Mouse (Mus musculus) limb, embryonic 11.5 days (tissue): Measurements from ENCODE around the gene Tmem114. TPM values are rescaled to one million over a fixed set of nuclear protein-coding genes. Genes with fewer than 3 reads are reported as not detected.

Experiments
- ATAC-seq: fragments of 200-750 bp; cut with Nextera tagmentation; 2 replicates; pipeline ENCODE4 v1.8.0; 2017; ENCODE audit warnings: low read depth; ENCODE audit not compliant: insufficient number of reproducible peaks, low FRiP score, low TSS enrichment
- DNase-seq: peaks from one replicate; pipeline ENCODE4 v3.0.0-alpha.2; 2015; ENCODE audit warnings: low spot score
- H3K27ac ChIP-seq: fragments of 300-500 bp; sonication (generic); replicated peaks from 2 replicates; pipeline ENCODE4 v1.5.1; 2014; ENCODE audit warnings: low read depth, mild to moderate bottlenecking, low read length
- H3K27me3 ChIP-seq: fragments of 300-500 bp; sonication (generic); 2 replicates; pipeline ENCODE4 v1.6.1; 2014; ENCODE audit warnings: mild to moderate bottlenecking, low read length, mixed read lengths; ENCODE audit not compliant: control insufficient read depth, insufficient read depth
- H3K36me3 ChIP-seq: fragments of 300-500 bp; sonication (generic); 2 replicates; pipeline ENCODE4 v1.6.1; 2014; ENCODE audit warnings: mild to moderate bottlenecking, low read length, moderate library complexity, mixed read lengths; ENCODE audit not compliant: control insufficient read depth, insufficient read depth
- H3K4me1 ChIP-seq: fragments of 300-500 bp; sonication (generic); 2 replicates; pipeline ENCODE4 v1.6.1; 2014; ENCODE audit warnings: low read length, mixed read lengths; ENCODE audit not compliant: control insufficient read depth, insufficient read depth
- H3K4me2 ChIP-seq: fragments of 300-500 bp; sonication (generic); 2 replicates; pipeline ENCODE4 v1.6.1; 2014; ENCODE audit warnings: low read depth, mild to moderate bottlenecking, moderate library complexity; ENCODE audit not compliant: severe bottlenecking
- H3K4me3 ChIP-seq: fragments of 300-500 bp; sonication (generic); 2 replicates; pipeline ENCODE4 v1.5.1; 2014; ENCODE audit warnings: low read depth, low read length
- H3K9ac ChIP-seq: fragments of 300-500 bp; sonication (generic); 2 replicates; pipeline ENCODE4 v1.6.1; 2014; ENCODE audit warnings: mild to moderate bottlenecking, low read length
- H3K9me3 ChIP-seq: fragments of 300-500 bp; sonication (generic); 2 replicates; pipeline ENCODE4 v1.6.1; 2016; ENCODE audit warnings: low read length; ENCODE audit not compliant: control insufficient read depth
- WGBS: fragments of 180-500 bp; shearing (Covaris S2); extraction: QIAGEN DNeasy Blood & Tissue Kit; methylation state at CpG from one replicate; pipeline ENCODE4 v1.1.7; 2014; 5-methylcytosine and 5-hydroxymethylcytosine counted together
- polyA plus RNA-seq: library from polyadenylated mRNA; unstranded; fragments of >200 nt; fragmentation: Nextera tagmentation; extraction: Ambion mirVana; gene quantifications from 2 replicates; pipeline ENCODE4 v1.2.1, GENCODE M21; 2014

The Tmem114 gene
- polyA plus RNA-seq, 1 experiment from 2014 or later = not detected

DNA sequence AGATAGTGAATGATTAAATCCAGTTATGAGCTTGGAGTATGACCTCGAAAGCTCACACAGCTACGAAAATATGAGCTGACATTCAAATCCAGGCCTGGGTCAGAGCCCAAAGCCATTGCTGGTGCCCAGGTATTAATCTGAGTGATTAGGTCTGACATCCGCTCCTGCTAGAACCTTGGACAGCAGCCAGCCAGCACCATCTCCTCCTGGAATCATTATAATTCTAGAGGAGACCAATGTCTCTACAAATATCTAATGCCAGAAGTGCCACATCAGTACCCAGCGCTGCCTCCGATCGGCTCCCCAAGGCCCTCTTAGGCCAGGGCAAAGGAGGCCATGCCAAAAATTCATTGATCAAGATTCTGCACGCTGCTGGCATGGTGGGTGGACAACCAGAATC, 20.0 kb upstream of the Tmem114 start:
- Histone ChIP-seq H3K4me2 (no peak overlapping the region), H3K27me3 (no peaks in the 10 kb centered on the region), H3K4me1 (0 out of 2 replicates have a peak, but pooled peaks cover 6% of the 10 kb centered on the region), H3K36me3 (no peaks in the 10 kb centered on the region), H3K9me3 (no peaks in the 10 kb centered on the region), H3K9ac (no peak overlapping the region), H3K4me3 (no peak overlapping the region), H3K27ac (no peak overlapping the region)
- ATAC-seq (no peak), DNase-seq (peak; percentile 19)
- 90% methylated on average over 7 of the region's 7 CpGs for WGBS

DNA sequence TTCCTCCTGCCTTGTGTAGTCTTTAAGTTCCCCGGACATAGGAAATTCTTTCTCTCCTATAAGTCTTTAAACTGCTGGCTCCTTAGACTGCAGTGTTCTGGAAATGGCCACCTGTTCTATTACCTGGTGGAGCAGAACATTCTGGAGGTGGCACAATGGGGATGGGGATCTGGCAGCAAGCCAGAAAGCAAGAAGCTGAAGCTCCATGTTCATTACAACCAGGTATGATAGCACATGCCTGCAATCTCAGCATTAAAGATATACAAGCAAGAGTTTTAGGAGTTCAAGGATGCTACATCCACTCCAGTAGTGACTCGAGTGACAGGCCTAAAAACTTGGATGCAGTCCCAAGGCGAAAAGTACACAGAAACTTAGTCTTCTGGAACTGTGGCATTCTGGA, 7.7 kb upstream of the Tmem114 start:
- DNase-seq (no peak), ATAC-seq (no peak)
- 87% methylated on average over 3 of the region's 3 CpGs for WGBS
- H3K9me3 ChIP-seq = no peaks in the 10 kb centered on the region
- 0 out of 2 replicates have a peak, but pooled peaks cover under 1% of the 10 kb centered on the region for H3K27me3 ChIP-seq
- no peak overlapping the region for H3K4me3 ChIP-seq
- no peaks in the 10 kb centered on the region for H3K36me3 ChIP-seq
- no peak overlapping the region for H3K27ac ChIP-seq
- 0 out of 2 replicates have a peak, but pooled peaks cover 3% of the 10 kb centered on the region for H3K4me1 ChIP-seq
- no peak overlapping the region for H3K9ac ChIP-seq
- no peak overlapping the region for H3K4me2 ChIP-seq

DNA sequence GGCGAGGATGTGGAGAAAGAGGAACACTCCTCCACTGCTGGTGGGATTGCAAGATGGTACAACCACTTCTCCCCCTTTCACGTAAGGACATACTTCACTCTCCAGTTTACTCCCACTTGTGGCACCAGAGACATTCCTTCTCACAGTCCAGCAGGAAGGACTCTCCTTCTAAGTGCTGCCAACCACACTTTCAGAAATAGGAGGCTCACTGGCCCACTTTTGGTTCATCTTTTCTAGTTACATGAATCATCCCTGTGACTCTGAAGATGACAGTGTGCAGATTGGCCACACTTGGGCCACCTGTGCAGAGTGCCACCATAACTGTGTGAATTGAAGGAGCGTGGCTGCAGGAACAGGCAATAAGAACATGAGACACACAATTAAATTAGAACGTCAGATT, 4.6 kb upstream of the Tmem114 start:
- ATAC-seq = no peak
- WGBS = 80% methylated on average over 4 of the region's 4 CpGs
- Histone ChIP-seq H3K36me3 (no peaks in the 10 kb centered on the region), H3K27me3 (peaks cover 15% of the 10 kb centered on the region), H3K27ac (no peak overlapping the region), H3K4me2 (no peak overlapping the region), H3K4me1 (0 out of 2 replicates have a peak, but pooled peaks cover 5% of the 10 kb centered on the region), H3K9me3 (no peaks in the 10 kb centered on the region), H3K9ac (no peak overlapping the region), H3K4me3 (no peak overlapping the region)
- DNase-seq = no peak

DNA sequence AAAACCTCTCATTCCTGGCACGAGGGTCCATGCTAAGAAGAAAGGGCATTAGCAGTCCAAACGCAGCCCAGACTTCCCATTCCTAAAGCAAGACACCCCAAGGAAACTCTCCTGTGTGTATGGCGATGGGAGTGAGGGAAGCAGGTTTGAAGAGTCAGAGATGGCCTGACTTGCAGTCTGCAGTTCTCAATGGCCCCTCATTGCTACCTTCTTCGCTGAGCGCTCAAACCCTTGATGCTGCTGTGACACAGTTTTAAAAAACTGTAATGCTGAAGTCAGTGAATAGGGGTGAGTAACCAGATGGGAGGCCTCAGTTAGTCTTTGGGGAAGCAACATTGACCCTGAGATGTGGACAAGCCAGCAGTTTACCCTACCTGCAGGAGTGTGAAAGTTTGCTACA, 800 bp upstream of the Tmem114 start:
- WGBS = 86% methylated on average over 5 of the region's 5 CpGs
- Histone ChIP-seq H3K27me3 (peaks cover 31% of the 10 kb centered on the region), H3K4me1 (0 out of 2 replicates have a peak, but pooled peaks cover 2% of the 10 kb centered on the region), H3K27ac (no peak overlapping the region), H3K36me3 (no peaks in the 10 kb centered on the region), H3K4me3 (no peak overlapping the region), H3K4me2 (no peak overlapping the region), H3K9ac (no peak overlapping the region), H3K9me3 (no peaks in the 10 kb centered on the region)
- DNase-seq (no peak), ATAC-seq (no peak)

DNA sequence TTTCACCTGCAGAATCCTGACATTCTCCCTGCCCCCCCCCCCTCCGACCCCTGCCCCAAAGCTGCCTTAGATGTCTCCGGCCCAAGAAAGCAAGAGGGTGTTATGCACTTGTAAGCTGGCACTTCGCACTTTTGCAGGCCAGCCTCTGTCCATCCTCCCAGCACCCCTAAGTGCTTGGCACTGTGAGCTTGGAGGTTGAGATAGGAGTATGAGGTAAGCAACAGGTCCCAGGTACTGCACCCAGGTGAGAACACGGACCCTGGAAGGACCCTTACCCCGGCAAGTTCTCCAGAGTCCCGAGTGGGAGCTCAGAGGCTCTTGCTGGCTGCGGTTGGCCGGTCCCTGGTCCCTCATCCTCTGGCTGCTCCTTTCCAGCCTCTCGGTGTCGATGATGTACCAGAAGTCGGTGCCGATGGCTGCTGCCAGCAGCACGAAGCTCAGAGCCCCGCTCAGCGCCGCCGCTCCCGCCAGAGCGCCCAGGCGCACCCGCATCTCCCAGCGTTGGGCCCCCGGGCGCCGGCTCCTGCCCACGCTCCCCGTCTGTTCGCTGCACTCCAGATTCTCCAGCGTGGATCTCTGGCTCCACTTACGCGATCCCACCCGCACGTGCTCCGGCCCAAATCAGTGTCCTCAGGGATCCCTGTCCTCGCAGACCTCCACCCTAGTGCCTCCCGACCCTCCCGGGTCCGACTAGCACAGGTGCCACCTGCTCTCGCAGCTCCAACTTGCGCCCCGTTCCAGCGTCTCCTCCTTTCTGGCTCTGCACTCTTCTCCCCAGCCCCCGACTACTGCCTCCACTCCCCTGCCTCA, 570 bp downstream of the Tmem114 start:
- Histone ChIP-seq H3K4me2 (peak overlapping the region; percentile 45), H3K36me3 (no peaks in the 10 kb centered on the region), H3K9me3 (no peaks in the 10 kb centered on the region), H3K9ac (no peak overlapping the region), H3K27ac (no peak overlapping the region), H3K27me3 (peaks cover 31% of the 10 kb centered on the region), H3K4me3 (peak overlapping the region; percentile 22), H3K4me1 (0 out of 2 replicates have a peak, but pooled peaks cover 2% of the 10 kb centered on the region)
- 4% methylated on average over 39 of the region's 43 CpGs for WGBS
- ATAC-seq (no peak), DNase-seq (no peak)

DNA sequence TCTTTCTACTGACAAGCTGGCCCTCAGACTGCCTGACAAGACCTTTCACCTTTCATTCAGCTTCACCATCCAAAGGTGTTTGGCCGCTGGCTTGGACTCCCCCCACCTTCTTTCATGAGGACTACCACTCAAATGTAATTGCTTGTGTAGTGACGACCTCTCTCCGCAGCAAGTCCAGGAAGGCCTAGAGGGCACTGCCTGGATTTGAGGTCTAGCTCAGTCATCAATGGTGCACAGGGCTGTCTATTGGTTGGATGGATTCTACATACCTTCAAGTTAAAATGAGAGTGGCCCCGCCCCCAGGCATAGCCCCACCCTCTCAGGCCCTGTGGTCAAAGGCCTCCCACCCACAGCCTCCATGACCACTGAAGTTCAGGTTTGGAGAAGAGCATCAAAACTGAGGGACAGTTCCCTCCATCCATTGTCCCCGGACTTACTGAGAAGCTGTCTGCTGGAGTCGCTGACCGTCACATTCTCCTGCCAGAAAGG, 1.3 kb downstream of the Tmem114 start:
- no peak overlapping the region for H3K27ac ChIP-seq
- 0 out of 2 replicates have a peak, but pooled peaks cover 2% of the 10 kb centered on the region for H3K4me1 ChIP-seq
- no peak overlapping the region for H3K4me3 ChIP-seq
- DNase-seq (no peak), ATAC-seq (no peak)
- H3K27me3 ChIP-seq = peaks cover 31% of the 10 kb centered on the region
- no peaks in the 10 kb centered on the region for H3K9me3 ChIP-seq
- no peak overlapping the region for H3K4me2 ChIP-seq
- no peaks in the 10 kb centered on the region for H3K36me3 ChIP-seq
- 26% methylated on average over 7 of the region's 7 CpGs for WGBS
- H3K9ac ChIP-seq = no peak overlapping the region

DNA sequence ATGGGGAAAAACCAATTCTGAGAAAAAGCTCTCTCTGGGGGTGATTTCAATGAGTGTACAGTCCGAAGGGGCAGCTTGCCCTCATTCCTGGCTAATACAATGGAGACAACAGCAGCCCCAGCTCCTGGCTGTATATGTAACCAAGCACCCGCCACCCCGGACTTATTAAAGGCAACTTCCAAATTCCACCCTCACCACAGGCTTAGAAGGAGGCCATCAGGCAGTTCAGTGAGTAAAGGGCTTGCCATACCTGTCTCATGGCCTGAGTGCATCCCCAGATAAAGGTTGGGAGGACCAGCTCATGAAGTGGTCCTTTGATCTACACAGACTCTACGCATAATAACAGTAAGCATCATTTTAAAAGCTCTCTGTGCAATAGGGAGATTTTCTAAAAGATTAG, 4.1 kb downstream of the Tmem114 start:
- H3K9ac ChIP-seq = no peak overlapping the region
- no peaks in the 10 kb centered on the region for H3K36me3 ChIP-seq
- no peaks in the 10 kb centered on the region for H3K9me3 ChIP-seq
- no peak overlapping the region for H3K27ac ChIP-seq
- H3K4me3 ChIP-seq = no peak overlapping the region
- H3K4me2 ChIP-seq = no peak overlapping the region
- 0 out of 2 replicates have a peak, but pooled peaks cover 2% of the 10 kb centered on the region for H3K4me1 ChIP-seq
- no peak for DNase-seq
- no peak for ATAC-seq
- WGBS = 84% methylated on average over 4 of the region's 4 CpGs
- H3K27me3 ChIP-seq = peaks cover 29% of the 10 kb centered on the region

DNA sequence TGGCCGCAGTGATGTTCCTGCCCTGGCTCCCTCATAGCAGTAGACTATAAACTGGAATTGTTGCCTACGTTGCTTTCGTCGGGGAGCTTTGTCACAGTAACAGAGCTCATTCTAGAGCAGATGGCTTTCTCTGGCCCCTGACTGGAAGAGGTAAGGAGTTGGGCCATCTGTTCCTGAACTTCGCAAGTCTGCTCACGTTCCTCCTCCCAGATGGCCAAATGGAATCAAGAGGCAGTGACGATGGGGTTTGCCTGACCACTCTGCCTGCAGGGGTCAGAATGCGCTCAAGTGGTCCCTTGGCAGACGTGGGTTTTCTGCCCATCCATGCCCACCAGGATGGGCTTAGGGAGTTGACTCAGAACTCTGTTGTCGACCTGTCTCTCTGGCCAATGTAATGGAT, 4.6 kb downstream of the Tmem114 start:
- Histone ChIP-seq H3K9ac (no peak overlapping the region), H3K27me3 (peaks cover 24% of the 10 kb centered on the region), H3K4me2 (no peak overlapping the region), H3K4me3 (no peak overlapping the region), H3K36me3 (no peaks in the 10 kb centered on the region), H3K27ac (no peak overlapping the region), H3K9me3 (no peaks in the 10 kb centered on the region), H3K4me1 (0 out of 2 replicates have a peak, but pooled peaks cover 2% of the 10 kb centered on the region)
- DNase-seq (no peak), ATAC-seq (no peak)
- 60% methylated on average over 10 of the region's 10 CpGs for WGBS
